Mouse (Mus musculus): ENCODE results near the gene Dlg3. TPM values are rescaled to one million over a fixed set of nuclear protein-coding genes. Genes with fewer than 3 reads are reported as not detected.

Dlg3 gene
- total and polyA plus RNA-seq, 3 experiments = 2.4 to 2.8 TPM; not detected in 1

DNA sequence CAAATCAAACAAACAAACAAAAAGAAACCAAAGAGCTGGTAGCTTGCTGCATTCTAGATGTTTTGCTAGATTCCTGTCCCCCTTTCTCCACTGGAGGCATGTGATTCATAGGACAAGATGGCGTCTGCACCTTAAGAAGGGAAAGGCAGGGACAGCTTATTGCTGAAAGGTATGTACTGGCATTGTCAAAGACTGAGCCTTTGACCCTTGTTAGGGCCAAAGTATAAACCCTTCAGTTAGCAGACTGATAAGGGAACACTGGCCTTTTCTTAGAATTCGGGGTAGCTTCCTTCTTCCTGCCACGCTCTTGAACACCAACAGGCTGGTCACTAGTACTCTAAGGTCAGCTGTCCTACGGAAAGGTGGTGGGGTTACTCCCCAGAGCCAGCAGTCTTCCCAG lies 29.8 kb downstream of the Dlg3 start:
- Histone ChIP-seq H3K9ac (ENCODE audit: control insufficient read depth, low read depth, low read length, poor library complexity, severe bottlenecking) (no peak overlapping the region), H3K79me2 (ENCODE audit: control insufficient read depth, insufficient read depth, low read length, poor library complexity) (no peaks in the 10 kb centered on the region), H3K4me1 (ENCODE audit: control insufficient read depth in 1 of 2, insufficient read depth in 2 of 2, low read length in 2 of 2) (no peaks in the 10 kb centered on the region), H3K4me3 (ENCODE audit: control insufficient read depth in 1 of 2, insufficient read depth in 1 of 2, low read depth in 2 of 2, low read length in 2 of 2) (no peak overlapping the region), H3K27me3 (ENCODE audit: control insufficient read depth in 1 of 2, insufficient read depth in 2 of 2, low read length in 2 of 2) (no peaks in the 10 kb centered on the region), H3K36me3 (ENCODE audit: control insufficient read depth in 1 of 2, insufficient read depth in 2 of 2, low read length in 2 of 2) (no peaks in the 10 kb centered on the region), H3K27ac (ENCODE audit: control insufficient read depth, low read depth, low read length) (no peak overlapping the region), H3K9me3 (replicated peaks; ENCODE audit: insufficient read depth, low read length) (no peaks in the 10 kb centered on the region)
- TF ChIP-seq E2F4 (IDR thresholded peaks at IDR 0.05; ENCODE audit: borderline replicate concordance, low read depth, low read length) = no peak
- TF ChIP-seq NRF1 (IDR thresholded peaks at IDR 0.05; ENCODE audit: insufficient read depth, low read depth, low read length, poor library complexity, severe bottlenecking) = no peak
- no peak for TF ChIP-seq MAX (IDR thresholded peaks at IDR 0.05; ENCODE audit: low read length)
- no peak for TF ChIP-seq ZC3H11A (IDR thresholded peaks at IDR 0.05; ENCODE audit: low read depth, low read length)
- no peak for TF ChIP-seq POLR2A (IDR thresholded peaks at IDR 0.05; ENCODE audit: control insufficient read depth in 1 of 2, insufficient read depth in 1 of 2, low read depth in 1 of 2, low read length in 2 of 2, poor library complexity in 1 of 2)
- TF ChIP-seq ETS1 (IDR thresholded peaks at IDR 0.05; ENCODE audit: low read depth, low read length) = no peak
- TF ChIP-seq ZMIZ1 (IDR thresholded peaks at IDR 0.05; ENCODE audit: low read depth, low read length) = no peak
- no peak for DNase-seq (ENCODE audit: low read depth, low spot score)

DNA sequence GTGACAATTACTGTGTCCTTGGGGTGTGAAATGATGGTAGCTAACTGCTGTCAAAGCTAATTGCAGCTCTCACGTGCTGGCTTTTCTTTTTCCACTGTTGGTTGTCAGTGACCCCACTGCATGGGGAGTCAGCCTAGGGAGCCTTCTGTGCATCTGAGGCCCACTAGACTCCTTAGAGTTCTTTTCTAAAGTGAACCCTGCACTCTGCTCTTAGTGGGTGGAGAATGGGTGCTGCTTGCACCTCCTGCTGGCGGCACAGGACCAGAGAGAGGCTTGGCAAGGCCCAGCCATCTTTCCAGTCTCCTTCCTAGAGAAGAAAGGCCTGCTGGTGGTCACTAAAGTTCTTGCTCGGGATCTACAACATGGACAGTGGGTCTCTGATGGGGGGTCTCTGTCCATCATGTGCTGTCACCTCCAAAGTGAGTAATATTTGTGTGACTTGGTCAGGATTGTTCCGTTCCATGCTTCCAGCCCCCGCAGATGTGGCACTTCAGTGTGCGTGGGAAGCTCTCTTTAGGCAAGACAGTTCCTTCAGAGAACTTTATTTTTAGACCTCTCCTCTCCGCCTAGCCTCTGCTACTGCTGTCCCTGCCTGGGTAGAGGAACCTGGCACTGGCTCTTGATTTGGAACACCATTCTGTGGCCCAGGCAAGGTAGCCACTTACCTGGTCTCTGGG lies 30.5 kb downstream of the Dlg3 start:
- H3K27me3 ChIP-seq (ENCODE audit: control insufficient read depth in 1 of 2, insufficient read depth in 2 of 2, low read length in 2 of 2) = no peaks in the 10 kb centered on the region
- H3K36me3 ChIP-seq (ENCODE audit: control insufficient read depth in 1 of 2, insufficient read depth in 2 of 2, low read length in 2 of 2) = no peaks in the 10 kb centered on the region
- TF ChIP-seq POLR2AphosphoS2 (IDR thresholded peaks at IDR 0.05; ENCODE audit: low read length) = no peak
- no peak for TF ChIP-seq MYC (IDR thresholded peaks at IDR 0.05; ENCODE audit: low read depth, low read length)
- no peak for TF ChIP-seq SIN3A (IDR thresholded peaks at IDR 0.05; ENCODE audit: low read length)
- no peak for TF ChIP-seq ZMIZ1 (IDR thresholded peaks at IDR 0.05; ENCODE audit: low read depth, low read length)
- TF ChIP-seq MXI1 (IDR thresholded peaks at IDR 0.05; ENCODE audit: low read depth, low read length) = no peak
- no peak for TF ChIP-seq HCFC1 (IDR thresholded peaks at IDR 0.05; ENCODE audit: low read depth, low read length)
- TF ChIP-seq BHLHE40 (IDR thresholded peaks at IDR 0.05; ENCODE audit: borderline replicate concordance, low read depth, low read length) = no peak
- TF ChIP-seq TAL1 (IDR thresholded peaks at IDR 0.05; ENCODE audit: low read length) = no peak
- no peak for TF ChIP-seq NELFE (IDR thresholded peaks at IDR 0.05; ENCODE audit: low read depth, low read length)
- TF ChIP-seq KAT2A (conservative IDR thresholded peaks at IDR 0.05; ENCODE audit: low read depth, low read length) = no peak
- no peak for TF ChIP-seq RCOR1 (IDR thresholded peaks at IDR 0.05; ENCODE audit: low read depth, low read length)

More for the DNA sequence above, 30.5 kb downstream of the Dlg3 start:
- no peak overlapping the region for H3K4me3 ChIP-seq (ENCODE audit: control insufficient read depth in 1 of 2, insufficient read depth in 1 of 2, low read depth in 2 of 2, low read length in 2 of 2)
- H3K9ac ChIP-seq (ENCODE audit: control insufficient read depth, low read depth, low read length, poor library complexity, severe bottlenecking) = no peak overlapping the region
- H3K27ac ChIP-seq (ENCODE audit: control insufficient read depth, low read depth, low read length) = no peak overlapping the region
- DNase-seq (ENCODE audit: low read depth, low spot score) = no peak
- no peaks in the 10 kb centered on the region for H3K79me2 ChIP-seq (ENCODE audit: control insufficient read depth, insufficient read depth, low read length, poor library complexity)
- no peaks in the 10 kb centered on the region for H3K9me3 ChIP-seq (replicated peaks; ENCODE audit: insufficient read depth, low read length)
- no peaks in the 10 kb centered on the region for H3K4me1 ChIP-seq (ENCODE audit: control insufficient read depth in 1 of 2, insufficient read depth in 2 of 2, low read length in 2 of 2)

All from MEL (cell line).